Mouse (Mus musculus) kidney, postnatal 25 days (tissue): ENCODE data around the gene Pon2.

Experiments used
- DNase-seq, 2 experiments: peaks; one replicate each; pipeline ENCODE4 v3.0.0; 2021; ENCODE audit warnings: mixed read lengths in 2 of 2

The Pon2 gene

DNA sequence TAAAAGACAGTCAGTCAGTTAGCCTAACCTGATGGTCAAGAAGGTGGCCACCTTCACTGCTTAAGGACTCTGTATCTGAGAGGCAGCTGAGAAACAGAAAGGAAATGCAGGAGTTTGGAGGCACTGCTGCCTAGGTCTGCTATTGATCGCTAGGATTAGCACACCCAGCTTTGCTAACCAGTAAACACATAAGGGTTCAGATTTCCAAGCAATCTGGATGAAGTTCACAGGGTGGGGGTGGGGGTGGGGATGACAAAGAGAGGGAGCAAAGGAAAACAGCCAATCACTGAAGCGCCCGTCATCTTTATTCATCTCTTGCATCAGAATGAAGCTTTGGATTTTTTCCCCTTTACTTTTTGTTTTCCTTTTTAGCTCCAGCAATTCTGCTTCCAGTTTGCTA lies 76.2 kb downstream of the Pon2 start:
- no peak for DNase-seq

- DNase-seq = no peak
These were observed 80.1 kb downstream of the Pon2 start for GRCm38 (mm10) chr6:5218190-5218589.
